ENCODE assay signal across 21 mouse cellular contexts in the genomic region with DNA sequence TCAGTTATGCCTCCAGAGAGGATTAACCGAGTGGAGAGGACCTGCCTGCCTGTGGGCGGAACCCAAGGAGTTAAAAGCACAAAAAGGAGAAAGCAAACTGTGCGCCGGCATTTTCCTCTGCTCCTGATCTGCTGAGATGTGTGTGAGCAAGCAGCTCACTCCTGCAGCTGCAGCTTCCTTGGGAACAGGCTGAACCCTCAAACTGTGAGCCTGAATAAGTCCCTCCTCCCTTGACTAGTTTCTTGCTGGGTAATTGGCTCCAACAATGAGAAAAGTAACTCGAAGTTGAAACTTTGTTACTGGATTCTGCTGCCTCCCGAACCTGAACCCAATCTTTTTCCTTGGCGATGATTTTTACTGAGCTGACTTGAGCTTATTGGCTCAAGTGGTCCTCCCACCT. TPM values are rescaled to one million over a fixed set of nuclear protein-coding genes. Genes with fewer than 3 reads are reported as not detected.
A peak's percentile ranks its signal among the peaks of the same experiment; 100 is the strongest.
DNase-seq lines count a peak whose midpoint lies in the region; ATAC-seq and TF ChIP-seq lines count a peak whose summit lies in the region.
"Had no signal": no experiment of that assay in that cellular context is flagged by ENCODE, and none has a peak within 500 bp of the region (broad histone marks: within the 10 kb centered on the region; RNA-seq: fewer than 3 reads in every experiment).

No protein-coding gene starts in this region.

- no peak overlapping the region for H3K4me2 ChIP-seq in hindbrain, embryonic 14.5 days (replicated peaks)
- no peak overlapping the region for H3K4me2 ChIP-seq in hindbrain, postnatal 0 days (ENCODE audit: low read depth, low read length)
- no peak overlapping the region for H3K4me2 ChIP-seq in midbrain, postnatal 0 days (ENCODE audit: low read depth, low read length, poor library complexity, severe bottlenecking)
- H3K4me2 ChIP-seq in midbrain, embryonic 13.5 days (replicated peaks) = no peak overlapping the region
- H3K4me2 ChIP-seq: hindbrain, embryonic 15.5 days; limb, embryonic 12.5 days; liver, embryonic 11.5 days; midbrain, embryonic 12.5 days had no signal

- no peak for ATAC-seq in hindbrain, embryonic 14.5 days (ENCODE audit: low FRiP score)
- no peak for ATAC-seq in hindbrain, postnatal 0 days
- no peak for ATAC-seq in midbrain, postnatal 0 days (ENCODE audit: low FRiP score)
- ATAC-seq in midbrain, embryonic 13.5 days = no peak
- ATAC-seq: forebrain, embryonic 14.5 days; liver, postnatal 0 days had no signal

- WGBS in hindbrain, embryonic 14.5 days = 43% methylated on average over 7 of the region's 7 CpGs
- 52% methylated on average over 7 of the region's 7 CpGs for WGBS in hindbrain, postnatal 0 days
- WGBS in midbrain, postnatal 0 days = 48% methylated on average over 7 of the region's 7 CpGs
- 44% methylated on average over 7 of the region's 7 CpGs for WGBS in midbrain, embryonic 13.5 days
- 54% methylated on average over 7 of the region's 7 CpGs for whole genome bisulfite sequencing in forebrain, embryonic 10.5 days

- no peak for TF ChIP-seq CTCF in gastrocnemius, adult 2 months (IDR thresholded peaks at IDR 0.05)
- TF ChIP-seq CTCF in hindbrain, postnatal 0 days (IDR thresholded peaks at IDR 0.05; ENCODE audit: low read depth) = no peak
- no peak for TF ChIP-seq CTCF in midbrain, postnatal 0 days (IDR thresholded peaks at IDR 0.05)

- H3K36me3 ChIP-seq in hindbrain, embryonic 14.5 days (replicated peaks; ENCODE audit: control insufficient read depth, insufficient read depth) = no peaks in the 10 kb centered on the region
- H3K36me3 ChIP-seq in hindbrain, postnatal 0 days (ENCODE audit: insufficient read depth, low read length) = no peaks in the 10 kb centered on the region
- no peaks in the 10 kb centered on the region for H3K36me3 ChIP-seq in midbrain, postnatal 0 days (ENCODE audit: insufficient read depth, low read length)
- no peaks in the 10 kb centered on the region for H3K36me3 ChIP-seq in midbrain, embryonic 13.5 days
- H3K36me3 ChIP-seq in forebrain, embryonic 10.5 days (replicated peaks) = no peaks in the 10 kb centered on the region
- H3K36me3 ChIP-seq: hindbrain, embryonic 15.5 days; limb, embryonic 12.5 days; midbrain, embryonic 12.5 days had no signal

- H3K27me3 ChIP-seq in hindbrain, embryonic 14.5 days (ENCODE audit: control insufficient read depth, insufficient read depth, low read length) = no peaks in the 10 kb centered on the region
- H3K27me3 ChIP-seq in hindbrain, postnatal 0 days (ENCODE audit: insufficient read depth, low read length) = no peaks in the 10 kb centered on the region
- no peaks in the 10 kb centered on the region for H3K27me3 ChIP-seq in midbrain, postnatal 0 days (ENCODE audit: insufficient read depth, low read length)
- H3K27me3 ChIP-seq in midbrain, embryonic 13.5 days = no peaks in the 10 kb centered on the region
- no peaks in the 10 kb centered on the region for H3K27me3 ChIP-seq in forebrain, embryonic 10.5 days (ENCODE audit: poor library complexity, severe bottlenecking)
- H3K27me3 ChIP-seq: hindbrain, embryonic 15.5 days; limb, embryonic 12.5 days; midbrain, embryonic 12.5 days had no signal

- no peak overlapping the region for H3K4me3 ChIP-seq in gastrocnemius, adult 2 months
- no peak overlapping the region for H3K4me3 ChIP-seq in hindbrain, embryonic 14.5 days (replicated peaks; ENCODE audit: low read length)
- no peak overlapping the region for H3K4me3 ChIP-seq in hindbrain, postnatal 0 days (ENCODE audit: low read length)
- H3K4me3 ChIP-seq in midbrain, postnatal 0 days (ENCODE audit: low read depth, low read length) = no peak overlapping the region
- no peak overlapping the region for H3K4me3 ChIP-seq in midbrain, embryonic 13.5 days (replicated peaks)
- H3K4me3 ChIP-seq in forebrain, embryonic 10.5 days = no peak overlapping the region
- H3K4me3 ChIP-seq: hindbrain, embryonic 15.5 days; limb, embryonic 12.5 days; midbrain, embryonic 12.5 days had no signal

- H3K9ac ChIP-seq in hindbrain, embryonic 14.5 days = no peak overlapping the region
- no peak overlapping the region for H3K9ac ChIP-seq in hindbrain, postnatal 0 days (replicated peaks; ENCODE audit: low read length)
- H3K9ac ChIP-seq in midbrain, postnatal 0 days (replicated peaks; ENCODE audit: low read length, poor library complexity, severe bottlenecking) = no peak overlapping the region
- H3K9ac ChIP-seq in midbrain, embryonic 13.5 days (replicated peaks) = no peak overlapping the region
- H3K9ac ChIP-seq: hindbrain, embryonic 15.5 days; limb, embryonic 12.5 days; liver, postnatal 0 days; midbrain, embryonic 12.5 days had no signal

- peak overlapping the region; percentile 0; the same call in 1 of the 2 replicates for H3K27ac ChIP-seq in gastrocnemius, adult 2 months
- peak overlapping the region; percentile 49; the same call in 1 of the 2 replicates for H3K27ac ChIP-seq in hindbrain, embryonic 14.5 days
- H3K27ac ChIP-seq in hindbrain, postnatal 0 days = no peak overlapping the region; the same call in 1 of the 2 replicates
- 0 out of 2 replicates have a peak overlapping the region, but pooled peaks have one; percentile 26 for H3K27ac ChIP-seq in midbrain, postnatal 0 days (ENCODE audit: low read depth, low read length)
- no peak overlapping the region for H3K27ac ChIP-seq in midbrain, embryonic 13.5 days
- no peak overlapping the region for H3K27ac ChIP-seq in forebrain, embryonic 10.5 days
- H3K27ac ChIP-seq: hindbrain, embryonic 15.5 days; limb, embryonic 12.5 days; midbrain, embryonic 12.5 days had no signal

- H3K4me1 ChIP-seq in hindbrain, embryonic 14.5 days (replicated peaks; ENCODE audit: control insufficient read depth, insufficient read depth, low read length) = no peaks in the 10 kb centered on the region
- peaks cover 5% of the 10 kb centered on the region; the same call in 1 of the 2 replicates for H3K4me1 ChIP-seq in hindbrain, postnatal 0 days (ENCODE audit: insufficient read depth, low read length)
- no peaks in the 10 kb centered on the region for H3K4me1 ChIP-seq in midbrain, postnatal 0 days (ENCODE audit: insufficient read depth, low read length)
- no peaks in the 10 kb centered on the region for H3K4me1 ChIP-seq in midbrain, embryonic 13.5 days (replicated peaks)
- H3K4me1 ChIP-seq in forebrain, embryonic 10.5 days = peaks cover 18% of the 10 kb centered on the region; the same call in 1 of the 2 replicates
- H3K4me1 ChIP-seq: limb, embryonic 12.5 days; midbrain, embryonic 12.5 days had no signal

- H3K9me3 ChIP-seq in hindbrain, embryonic 14.5 days (ENCODE audit: control insufficient read depth, low read length) = no peaks in the 10 kb centered on the region
- H3K9me3 ChIP-seq in hindbrain, postnatal 0 days (ENCODE audit: low read length) = no peaks in the 10 kb centered on the region
- H3K9me3 ChIP-seq in midbrain, postnatal 0 days (ENCODE audit: low read length) = no peaks in the 10 kb centered on the region
- no peaks in the 10 kb centered on the region for H3K9me3 ChIP-seq in midbrain, embryonic 13.5 days
- no peaks in the 10 kb centered on the region for H3K9me3 ChIP-seq in forebrain, embryonic 10.5 days
- H3K9me3 ChIP-seq: hindbrain, embryonic 15.5 days; limb, embryonic 12.5 days; midbrain, embryonic 12.5 days had no signal

- intact Hi-C loops in gastrocnemius, adult 2 months (cut with DNase I) = no loop called here
- intact Hi-C loops in gastrocnemius, postnatal 36 days (cut with DNase I) = no loop called here

- DNase-seq in gastrocnemius, adult 2 months = no peak
- DNase-seq in gastrocnemius, postnatal 36 days = no peak
- DNase-seq in hindbrain, embryonic 14.5 days (ENCODE audit: low spot score) = no peak
- DNase-seq in hindbrain, postnatal 0 days (ENCODE audit: low spot score) = no peak
- DNase-seq in midbrain, postnatal 0 days (ENCODE audit: low spot score) = no peak
- no peak for DNase-seq in forebrain, embryonic 10.5 days (ENCODE audit: extremely low spot score, low spot score)
- DNase-seq: adrenal gland, postnatal 10 days; cerebellum, adult 2 months; cerebellum, postnatal 36 days; embryo, embryonic 11 days; gastrocnemius, postnatal 14 days; kidney, adult 11 months; kidney, postnatal 4 days; liver, postnatal 0 days; thymus, adult 2 months had no signal

RNA-seq across cellular contexts. Expression of gene Snrk, which starts 25.9 kb away (rescaled TPM):
- 10 to 100 TPM; 55.2 to 80.0 TPM for total RNA-seq in gastrocnemius, adult 2 months (2021)
- total RNA-seq in gastrocnemius, postnatal 36 days (2021) = 10 to 100 TPM; 54.0 to 66.3 TPM
- polyA plus RNA-seq in hindbrain, embryonic 14.5 days (2014; fragmentation: Nextera tagmentation; extraction: Ambion mirVana) = 58.5 and 65.1 TPM in 2 replicates
- 82.3 and 95.6 TPM in 2 replicates for total RNA-seq in hindbrain, postnatal 0 days (2014; rRNA removed)
- polyA plus RNA-seq in hindbrain, postnatal 0 days (2015; fragmentation: Nextera tagmentation; extraction: Ambion mirVana) = 67.1 and 68.5 TPM in 2 replicates
- total RNA-seq in midbrain, postnatal 0 days (2014; rRNA removed) = 90.5 and 101 TPM in 2 replicates
- polyA plus RNA-seq in midbrain, postnatal 0 days (2015; fragmentation: Nextera tagmentation; extraction: Ambion mirVana) = 77.2 and 79.9 TPM in 2 replicates
- polyA plus RNA-seq in midbrain, embryonic 13.5 days (2015; fragmentation: Nextera tagmentation; extraction: Ambion mirVana) = 62.4 and 64.5 TPM in 2 replicates
- 31.8 and 35.4 TPM in 2 replicates for polyA plus RNA-seq in forebrain, embryonic 10.5 days (2016; fragmentation: Nextera tagmentation; extraction: Ambion mirVana)

Comparison
In these comparisons a context has a peak if more than half of its experiments do, and no peak if none do; other contexts are left out.
1. H3K27ac ChIP-seq: peak in gastrocnemius, adult 2 months (single experiment), hindbrain, embryonic 14.5 days (single experiment) and midbrain, postnatal 0 days (single experiment); none in hindbrain, postnatal 0 days (single experiment), midbrain, embryonic 13.5 days (single experiment) and forebrain, embryonic 10.5 days (single experiment).